Mouse (Mus musculus) leukemia stem cell, adult 10-12 weeks (primary cell): ENCODE data around the gene Tsnaxip1. TPM values are rescaled to one million over a fixed set of nuclear protein-coding genes. Genes with fewer than 3 reads are reported as not detected.

Experiments used
- polyA plus RNA-seq: library from polyadenylated mRNA; stranded (reverse); fragments of >175 nt; gene quantifications from 2 replicates; pipeline ENCODE4 v1.2.3, GENCODE M21; 2012; ENCODE audit warnings: low replicate concordance

Gene Tsnaxip1
- polyA plus RNA-seq = not detected in 2 replicates

GRCm38 (mm10) chr8:105826861-105827848 lies at the start of gene Tsnaxip1, which contains the start of gene Ranbp10:
Gene Tsnaxip1, plus strand, starts transcription at chr8:105827731.
Gene Ranbp10, minus strand, starts transcription at chr8:105827350.

GRCm38 (mm10) chr8:105853178-105853577 lies 25.6 kb downstream of the Tsnaxip1 start, which contains the start of gene Cenpt:
Gene Cenpt, minus strand, starts transcription at chr8:105853278.

GRCm38 (mm10) chr8:105854715-105855216 lies 27.2 kb downstream of the Tsnaxip1 start, which contains the start of gene Thap11:
Gene Thap11, plus strand, starts transcription at chr8:105855132.

GRCm38 (mm10) chr8:105860143-105860981 lies 32.8 kb downstream of the Tsnaxip1 start, which contains the start of gene Nutf2:
Gene Nutf2, plus strand, starts transcription at chr8:105860580.

GRCm38 (mm10) chr8:105880754-105881520 lies 53.4 kb downstream of the Tsnaxip1 start, which contains the start of gene Edc4:
Gene Edc4, plus strand, starts transcription at chr8:105880881.

GRCm38 (mm10) chr8:105893339-105893738 lies 65.8 kb downstream of the Tsnaxip1 start, which contains the start of gene Nrn1l:
Gene Nrn1l, plus strand, starts transcription at chr8:105893567.

Other genes starting within 250 kb of the Tsnaxip1 start
- gene Ripor1, start 222.5 kb upstream of the Tsnaxip1 start, polyA plus RNA-seq = 14.4 and 23.5 TPM in 2 replicates
- gene Ctcf, start 191.2 kb upstream of the Tsnaxip1 start, polyA plus RNA-seq = 145 and 319 TPM in 2 replicates
- not detected in 2 replicates for gene Agrp, start 190.3 kb upstream of the Tsnaxip1 start, polyA plus RNA-seq
- gene Carmil2, start 141.5 kb upstream of the Tsnaxip1 start, polyA plus RNA-seq = 30.2 and 108 TPM in 2 replicates
- gene Acd, start 126.6 kb upstream of the Tsnaxip1 start, polyA plus RNA-seq = 16.0 and 76.2 TPM in 2 replicates
- 2.0 and 16.3 TPM in 2 replicates for gene Pard6a, start 126.6 kb upstream of the Tsnaxip1 start, polyA plus RNA-seq
- gene 4933405L10Rik, start 120.1 kb upstream of the Tsnaxip1 start, polyA plus RNA-seq = not detected in 2 replicates
- 33.4 and 64.7 TPM in 2 replicates for gene Enkd1, start 119.5 kb upstream of the Tsnaxip1 start, polyA plus RNA-seq
- gene Gfod2, start 69.1 kb upstream of the Tsnaxip1 start, polyA plus RNA-seq = 4.4 and 7.9 TPM in 2 replicates
- gene Ranbp10, start 381 bp upstream of the Tsnaxip1 start, polyA plus RNA-seq = 43.5 and 111 TPM in 2 replicates
- 14.1 and 23.1 TPM in 2 replicates for gene Cenpt, start 25.5 kb downstream of the Tsnaxip1 start, polyA plus RNA-seq
- gene Thap11, start 27.4 kb downstream of the Tsnaxip1 start, polyA plus RNA-seq = 18.1 and 52.4 TPM in 2 replicates
- gene Nutf2, start 32.8 kb downstream of the Tsnaxip1 start, polyA plus RNA-seq = 81.1 and 133 TPM in 2 replicates
- gene Edc4, start 53.1 kb downstream of the Tsnaxip1 start, polyA plus RNA-seq = 14.8 and 34.3 TPM in 2 replicates
- 3.1 and 7.0 TPM in 2 replicates for gene Nrn1l, start 65.8 kb downstream of the Tsnaxip1 start, polyA plus RNA-seq
- gene Pskh1, start 72.7 kb downstream of the Tsnaxip1 start, polyA plus RNA-seq = 4.1 and 19.3 TPM in 2 replicates
- 0.21 and 1.7 TPM in 2 replicates for gene Ctrl, start 106.1 kb downstream of the Tsnaxip1 start, polyA plus RNA-seq
- 109 and 171 TPM in 2 replicates for gene Psmb10, start 110.7 kb downstream of the Tsnaxip1 start, polyA plus RNA-seq
- gene Lcat, start 115.7 kb downstream of the Tsnaxip1 start, polyA plus RNA-seq = 1.2 and 4.9 TPM in 2 replicates
- 28.3 and 35.5 TPM in 2 replicates for gene Slc12a4, start 138.4 kb downstream of the Tsnaxip1 start, polyA plus RNA-seq
- gene Dpep3, start 151.7 kb downstream of the Tsnaxip1 start, polyA plus RNA-seq = not detected in 2 replicates
- gene Dus2, start 163.6 kb downstream of the Tsnaxip1 start, polyA plus RNA-seq = 2.9 and 6.0 TPM in 2 replicates
- not detected in 2 replicates for gene Dpep2nb, start 178.2 kb downstream of the Tsnaxip1 start, polyA plus RNA-seq
- gene Ddx28, start 184.2 kb downstream of the Tsnaxip1 start, polyA plus RNA-seq = 20.3 and 22.1 TPM in 2 replicates
- gene Nfatc3, start 231.1 kb downstream of the Tsnaxip1 start, polyA plus RNA-seq = 11.8 and 20.8 TPM in 2 replicates